Mouse (Mus musculus) embryonic facial prominence, embryonic 11.5 days (tissue): ENCODE results near the gene Limch1. TPM values are rescaled to one million over a fixed set of nuclear protein-coding genes. Genes with fewer than 3 reads are reported as not detected.

Experiments used
- ATAC-seq: fragments of 200-750 bp; cut with Nextera tagmentation; replicated peaks from 2 replicates; pipeline ENCODE4 v1.8.0; 2017; ENCODE audit warnings: low read depth; ENCODE audit not compliant: insufficient number of reproducible peaks, low FRiP score, low TSS enrichment
- DNase-seq: peaks from one replicate; pipeline ENCODE4 v3.0.0-alpha.2; 2015; ENCODE audit warnings: low spot score
- H3K27ac ChIP-seq: fragments of 300-500 bp; sonication (generic); replicated peaks from 2 replicates; pipeline ENCODE4 v1.5.1; 2014; ENCODE audit warnings: mild to moderate bottlenecking, low read depth, low read length, control low read depth
- H3K27me3 ChIP-seq: fragments of 300-500 bp; sonication (generic); 2 replicates; pipeline ENCODE4 v1.6.1; 2014; ENCODE audit warnings: mild to moderate bottlenecking, low read length, moderate library complexity, mixed read lengths; ENCODE audit not compliant: control insufficient read depth, insufficient read depth
- H3K36me3 ChIP-seq: fragments of 300-500 bp; sonication (generic); replicated peaks from 2 replicates; pipeline ENCODE4 v1.6.1; 2014; ENCODE audit warnings: low read depth, mild to moderate bottlenecking, low read length, moderate library complexity, mixed read lengths; ENCODE audit not compliant: control insufficient read depth, insufficient read depth
- H3K4me1 ChIP-seq: fragments of 300-500 bp; sonication (generic); 2 replicates; pipeline ENCODE4 v1.6.1; 2014; ENCODE audit warnings: low read length, mixed read lengths; ENCODE audit not compliant: control insufficient read depth, insufficient read depth
- H3K4me2 ChIP-seq: fragments of 300-500 bp; sonication (generic); 2 replicates; pipeline ENCODE4 v1.6.1; 2014; ENCODE audit warnings: low read depth, mild to moderate bottlenecking, control low read depth, low read length, moderate library complexity
- H3K4me3 ChIP-seq: fragments of 300-500 bp; sonication (generic); 2 replicates; pipeline ENCODE4 v1.5.1; 2014; ENCODE audit warnings: low read depth, low read length, control low read depth
- H3K9ac ChIP-seq: fragments of 300-500 bp; sonication (generic); replicated peaks from 2 replicates; pipeline ENCODE4 v1.6.1; 2014; ENCODE audit warnings: mild to moderate bottlenecking, control low read depth, low read length
- H3K9me3 ChIP-seq: fragments of 300-500 bp; sonication (generic); replicated peaks from 2 replicates; pipeline ENCODE4 v1.6.1; 2016; ENCODE audit warnings: mild to moderate bottlenecking, low read length, inconsistent platforms, mixed read lengths; ENCODE audit not compliant: control insufficient read depth
- WGBS: fragments of 180-500 bp; shearing (Covaris S2); extraction: QIAGEN DNeasy Blood & Tissue Kit; methylation state at CpG from one replicate; pipeline ENCODE4 v1.1.7; 2014; 5-methylcytosine and 5-hydroxymethylcytosine counted together
- polyA plus RNA-seq: library from polyadenylated mRNA; unstranded; fragments of >200 nt; fragmentation: Nextera tagmentation; extraction: Ambion mirVana; gene quantifications from 2 replicates; pipeline ENCODE4 v1.2.1, GENCODE M21; 2014

The Limch1 gene
- polyA plus RNA-seq, 1 experiment from 2014 or later = 69.3 TPM

DNA sequence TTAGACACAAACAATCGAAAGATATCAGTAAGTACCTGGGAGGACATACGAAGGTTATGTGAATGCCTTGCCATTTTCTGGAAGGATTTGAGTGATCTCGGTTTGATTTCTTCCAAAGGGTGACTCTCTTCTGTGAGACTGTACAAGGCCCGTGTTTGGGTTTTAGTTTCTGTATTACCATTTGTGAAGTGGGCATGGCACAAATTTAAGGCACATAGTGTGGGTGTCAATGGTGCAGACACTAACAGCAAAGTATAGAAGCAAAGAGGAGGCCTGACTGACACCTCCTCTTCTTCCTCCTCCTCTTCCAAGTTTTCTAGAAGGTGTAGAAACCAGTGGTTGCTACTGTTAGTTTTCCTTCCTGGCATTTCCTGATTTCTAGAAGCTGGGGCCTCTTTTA lies 16.3 kb upstream of the Limch1 start:
- no peaks in the 10 kb centered on the region for H3K4me1 ChIP-seq
- WGBS = 92% methylated on average over 4 of the region's 4 CpGs
- H3K9me3 ChIP-seq = no peaks in the 10 kb centered on the region
- no peaks in the 10 kb centered on the region for H3K36me3 ChIP-seq
- H3K9ac ChIP-seq = no peak overlapping the region
- ATAC-seq (no peak), DNase-seq (no peak)
- no peaks in the 10 kb centered on the region for H3K27me3 ChIP-seq
- no peak overlapping the region for H3K4me2 ChIP-seq
- no peak overlapping the region for H3K4me3 ChIP-seq
- no peak overlapping the region for H3K27ac ChIP-seq

- 0 out of 2 replicates have a peak, but pooled peaks have one; percentile 59 for ATAC-seq
- Histone ChIP-seq H3K9me3 (no peaks in the 10 kb centered on the region), H3K27ac (no peak overlapping the region), H3K4me2 (no peak overlapping the region), H3K4me1 (no peaks in the 10 kb centered on the region), H3K27me3 (no peaks in the 10 kb centered on the region), H3K36me3 (no peaks in the 10 kb centered on the region), H3K4me3 (no peak overlapping the region), H3K9ac (no peak overlapping the region)
- WGBS = 53% methylated on average over 11 of the region's 11 CpGs
- peak; percentile 82 for DNase-seq
Observed at GRCm38 (mm10) chr5:66730621-66731301, 14.9 kb upstream of the Limch1 start.

DNA sequence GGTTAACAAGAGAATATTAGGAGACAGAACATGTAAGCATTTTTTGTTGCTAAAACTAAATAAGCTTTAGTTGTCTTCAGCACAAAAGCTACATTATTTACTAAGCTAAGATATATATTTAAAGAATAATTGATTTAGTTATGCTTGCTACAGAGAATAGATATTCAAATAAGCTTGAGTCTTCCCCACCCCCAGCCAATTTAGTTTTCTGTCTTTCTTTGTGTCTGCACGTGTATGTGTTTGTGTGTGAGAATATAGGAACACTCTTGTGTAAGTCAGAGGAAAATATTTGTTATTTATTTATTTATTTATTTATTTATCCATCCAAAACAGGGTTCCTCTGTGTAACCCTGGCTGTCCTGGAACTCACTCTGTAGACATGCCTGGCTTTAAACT lies 14.3 kb upstream of the Limch1 start:
- ATAC-seq = no peak
- 82% methylated on average over 1 of the region's 1 CpGs for WGBS
- no peaks in the 10 kb centered on the region for H3K9me3 ChIP-seq

DNA sequence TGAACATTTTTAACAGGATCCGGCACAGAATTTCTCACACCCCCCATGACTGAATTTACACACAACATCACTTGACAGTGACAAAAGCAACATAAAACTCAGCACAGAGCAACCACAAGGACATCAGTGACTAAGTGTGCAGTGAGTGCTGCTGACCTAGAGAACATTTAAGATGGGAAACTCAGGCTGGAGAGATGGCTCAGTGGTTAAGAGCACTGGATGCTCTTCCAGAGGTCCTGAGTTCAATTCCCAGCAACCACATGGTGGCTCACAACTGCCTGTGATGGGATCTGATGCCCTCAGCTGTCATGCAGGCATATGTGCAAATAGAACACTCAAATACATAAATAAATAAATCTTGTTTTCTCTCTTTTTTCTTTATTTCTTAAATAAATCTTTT lies 12.1 kb upstream of the Limch1 start:
- DNase-seq (no peak), ATAC-seq (no peak)
- Histone ChIP-seq H3K27ac (no peak overlapping the region), H3K27me3 (no peaks in the 10 kb centered on the region), H3K36me3 (no peaks in the 10 kb centered on the region), H3K9ac (no peak overlapping the region), H3K9me3 (no peaks in the 10 kb centered on the region), H3K4me2 (no peak overlapping the region), H3K4me1 (no peaks in the 10 kb centered on the region), H3K4me3 (no peak overlapping the region)
- WGBS = 97% methylated on average over 1 of the region's 1 CpGs

More for the DNA sequence above, 14.3 kb upstream of the Limch1 start:
- Histone ChIP-seq H3K4me3 (no peak overlapping the region), H3K4me2 (no peak overlapping the region), H3K27ac (no peak overlapping the region), H3K9ac (no peak overlapping the region), H3K36me3 (no peaks in the 10 kb centered on the region), H3K4me1 (no peaks in the 10 kb centered on the region), H3K27me3 (no peaks in the 10 kb centered on the region)
- no peak for DNase-seq

DNA sequence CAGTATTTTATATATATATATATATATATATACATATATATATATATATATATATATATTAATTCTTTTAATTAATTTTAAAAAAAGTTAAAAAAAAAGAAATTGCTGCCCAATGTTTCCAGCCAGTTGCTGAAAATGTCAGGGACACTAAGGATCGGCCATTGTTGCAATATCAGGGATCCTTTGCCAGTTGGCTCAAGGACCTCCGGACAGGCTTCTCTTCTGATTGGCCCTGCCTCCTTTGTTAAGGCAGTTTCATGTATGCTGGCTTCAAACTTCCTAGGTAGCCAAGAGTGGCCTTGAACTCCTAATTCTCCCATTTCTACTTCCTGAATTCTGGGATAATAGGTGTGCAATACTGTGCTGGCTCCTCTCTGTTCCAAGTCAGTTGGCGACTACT lies 6.3 kb upstream of the Limch1 start:
- Histone ChIP-seq H3K27me3 (no peaks in the 10 kb centered on the region), H3K9me3 (no peaks in the 10 kb centered on the region), H3K36me3 (no peaks in the 10 kb centered on the region), H3K4me2 (no peak overlapping the region), H3K9ac (no peak overlapping the region), H3K27ac (no peak overlapping the region), H3K4me1 (no peaks in the 10 kb centered on the region), H3K4me3 (no peak overlapping the region)
- no peak for DNase-seq
- 95% methylated on average over 3 of the region's 3 CpGs for WGBS
- no peak for ATAC-seq

- DNase-seq = peak; percentile 71
- peaks cover 8% of the 10 kb centered on the region for H3K4me1 ChIP-seq
- H3K27me3 ChIP-seq = peaks cover 2% of the 10 kb centered on the region; the same call in 1 of the 2 replicates
Observed at GRCm38 (mm10) chr5:66745996-66746681, 512 bp downstream of the Limch1 start.

GRCm38 (mm10) chr5:66746761-66747160 lies 1.1 kb downstream of the Limch1 start:
- Histone ChIP-seq H3K4me1 (peaks cover 8% of the 10 kb centered on the region), H3K27me3 (peaks cover 2% of the 10 kb centered on the region; the same call in 1 of the 2 replicates), H3K27ac (no peak overlapping the region), H3K4me3 (peak overlapping the region; percentile 55), H3K9me3 (no peaks in the 10 kb centered on the region), H3K9ac (peak overlapping the region; percentile 65), H3K4me2 (peak overlapping the region; percentile 94), H3K36me3 (no peaks in the 10 kb centered on the region)
- ATAC-seq (no peak), DNase-seq (no peak)
- WGBS = 3% methylated on average over 11 of the region's 11 CpGs

More at GRCm38 (mm10) chr5:66745996-66746681, 512 bp downstream of the Limch1 start:
- H3K27ac ChIP-seq = no peak overlapping the region
- no peaks in the 10 kb centered on the region for H3K36me3 ChIP-seq
- ATAC-seq = peak; percentile 69
- H3K9ac ChIP-seq = peak overlapping the region; percentile 65
- peak overlapping the region; percentile 55 for H3K4me3 ChIP-seq
- H3K4me2 ChIP-seq = peak overlapping the region; percentile 94
- WGBS = under 1% methylated on average over 42 of the region's 42 CpGs
- H3K9me3 ChIP-seq = no peaks in the 10 kb centered on the region

- peak; percentile 44 for DNase-seq
- no peaks in the 10 kb centered on the region for H3K9me3 ChIP-seq
- H3K27ac ChIP-seq = no peak overlapping the region
- H3K4me1 ChIP-seq = peaks cover 8% of the 10 kb centered on the region
- H3K27me3 ChIP-seq = peaks cover 2% of the 10 kb centered on the region; the same call in 1 of the 2 replicates
- WGBS = 6% methylated on average over 10 of the region's 10 CpGs
- H3K36me3 ChIP-seq = no peaks in the 10 kb centered on the region
- no peak for ATAC-seq
- H3K4me2 ChIP-seq = peak overlapping the region; percentile 30
- no peak overlapping the region for H3K9ac ChIP-seq
- H3K4me3 ChIP-seq = no peak overlapping the region
Observed at GRCm38 (mm10) chr5:66747761-66748430, 2.3 kb downstream of the Limch1 start.
